Mouse (Mus musculus) liver, embryonic 14.5 days (tissue): ENCODE results near the gene Ccdc138.

Experiments used
- CTCF ChIP-seq: IDR thresholded peaks from 2 replicates; pipeline ENCODE4 v1.5.1; 2016; ENCODE audit warnings: antibody characterized with exemption, low read depth, control low read depth
- EP300 ChIP-seq: IDR thresholded peaks from 2 replicates; pipeline ENCODE4 v1.6.1; 2016; ENCODE audit warnings: antibody characterized with exemption, low read depth

DNA sequence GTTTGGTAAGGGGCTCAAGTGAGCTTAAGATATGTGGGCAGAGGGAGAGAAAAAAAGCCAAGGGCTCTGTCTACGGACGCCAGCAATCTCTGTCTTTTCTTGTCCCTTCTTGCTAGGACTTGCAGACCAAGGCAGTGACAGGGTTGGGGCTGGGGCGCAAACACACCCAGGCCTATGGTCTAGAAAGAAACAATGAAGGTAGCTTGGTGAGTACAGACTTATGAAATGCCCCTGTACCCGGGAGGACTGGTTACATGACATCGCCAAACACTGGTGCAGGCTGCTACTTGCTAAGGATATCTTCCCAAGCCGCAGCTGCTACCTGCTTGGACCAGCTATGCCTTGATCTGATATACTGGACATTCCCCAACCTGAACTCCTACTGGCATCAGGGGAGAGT is 116.9 kb downstream of the Ccdc138 start:
- no peak for TF ChIP-seq CTCF
- no peak for TF ChIP-seq EP300
